9 mouse cellular contexts compared by ENCODE assay signal in genomic region chr15:98181856-98182570, GRCm38 (mm10). TPM values are rescaled to one million over a fixed set of nuclear protein-coding genes. Genes with fewer than 3 reads are reported as not detected.
DNase-seq lines count a peak whose midpoint lies in the region; ATAC-seq lines count a peak whose summit lies in the region.
"Had no signal": no experiment of that assay in that cellular context is flagged by ENCODE, and none has a peak within 500 bp of the region (broad histone marks: within the 10 kb centered on the region; RNA-seq: fewer than 3 reads in every experiment).

No protein-coding gene starts in this region.

- no peaks in the 10 kb centered on the region for H3K9me3 ChIP-seq in hindbrain, embryonic 11.5 days (ENCODE audit: control insufficient read depth, low read length)
- H3K9me3 ChIP-seq in hindbrain, embryonic 10.5 days, result no peaks in the 10 kb centered on the region
- no peaks in the 10 kb centered on the region for H3K9me3 ChIP-seq in midbrain, embryonic 15.5 days
- H3K9me3 ChIP-seq in midbrain, embryonic 10.5 days (replicated peaks), result no peaks in the 10 kb centered on the region
- H3K9me3 ChIP-seq in heart, embryonic 15.5 days (replicated peaks), result no peaks in the 10 kb centered on the region
- H3K9me3 ChIP-seq: G1E had no signal

- H3K27ac ChIP-seq in hindbrain, embryonic 11.5 days (ENCODE audit: low read depth, low read length), result no peak overlapping the region
- no peak overlapping the region for H3K27ac ChIP-seq in hindbrain, embryonic 10.5 days
- no peak overlapping the region; the same call in 1 of the 2 replicates for H3K27ac ChIP-seq in midbrain, embryonic 15.5 days
- H3K27ac ChIP-seq in midbrain, embryonic 10.5 days (replicated peaks), result no peak overlapping the region
- peak overlapping the region; percentile 90; the same call in 1 of the 2 replicates for H3K27ac ChIP-seq in heart, embryonic 15.5 days
- H3K27ac ChIP-seq: macrophage had no signal

- H3K27me3 ChIP-seq in hindbrain, embryonic 11.5 days (ENCODE audit: control insufficient read depth, insufficient read depth, low read length), result no peaks in the 10 kb centered on the region; the same call in 1 of the 2 replicates
- peaks cover 28% of the 10 kb centered on the region for H3K27me3 ChIP-seq in hindbrain, embryonic 10.5 days (ENCODE audit: insufficient read depth, poor library complexity, severe bottlenecking)
- no peaks in the 10 kb centered on the region; the same call in 1 of the 2 replicates for H3K27me3 ChIP-seq in midbrain, embryonic 15.5 days (replicated peaks)
- H3K27me3 ChIP-seq in midbrain, embryonic 10.5 days (ENCODE audit: low read depth, poor library complexity, severe bottlenecking), result peaks cover 18% of the 10 kb centered on the region
- no peaks in the 10 kb centered on the region; the same call in 1 of the 2 replicates for H3K27me3 ChIP-seq in heart, embryonic 15.5 days

- whole genome bisulfite sequencing in hindbrain, embryonic 11.5 days, result 68% methylated on average over 12 of the region's 12 CpGs
- WGBS in hindbrain, embryonic 10.5 days, result 71% methylated on average over 12 of the region's 12 CpGs
- WGBS in midbrain, embryonic 15.5 days, result 72% methylated on average over 12 of the region's 12 CpGs
- 72% methylated on average over 12 of the region's 12 CpGs for WGBS in midbrain, embryonic 10.5 days
- WGBS in heart, embryonic 15.5 days, result 54% methylated on average over 12 of the region's 12 CpGs

- H3K4me3 ChIP-seq in hindbrain, embryonic 11.5 days (ENCODE audit: low read depth, low read length), result no peak overlapping the region
- no peak overlapping the region for H3K4me3 ChIP-seq in hindbrain, embryonic 10.5 days
- H3K4me3 ChIP-seq in midbrain, embryonic 15.5 days, result peak overlapping the region; percentile 63; the same call in 1 of the 2 replicates
- no peak overlapping the region for H3K4me3 ChIP-seq in midbrain, embryonic 10.5 days
- H3K4me3 ChIP-seq in heart, embryonic 15.5 days, result no peak overlapping the region; the same call in 1 of the 2 replicates

- H3K4me2 ChIP-seq in hindbrain, embryonic 11.5 days (replicated peaks; ENCODE audit: low read depth, low read length), result no peak overlapping the region
- peak overlapping the region; percentile 74; the same call in 1 of the 2 replicates for H3K4me2 ChIP-seq in midbrain, embryonic 15.5 days
- peak overlapping the region; percentile 70 for H3K4me2 ChIP-seq in heart, embryonic 15.5 days

- no peaks in the 10 kb centered on the region for H3K4me1 ChIP-seq in hindbrain, embryonic 11.5 days (replicated peaks; ENCODE audit: control insufficient read depth, insufficient read depth, low read length)
- peaks cover 13% of the 10 kb centered on the region for H3K4me1 ChIP-seq in hindbrain, embryonic 10.5 days (replicated peaks)
- H3K4me1 ChIP-seq in midbrain, embryonic 15.5 days, result peaks cover 7% of the 10 kb centered on the region
- H3K4me1 ChIP-seq in midbrain, embryonic 10.5 days, result peaks cover 10% of the 10 kb centered on the region
- H3K4me1 ChIP-seq in heart, embryonic 15.5 days (replicated peaks), result peaks cover 12% of the 10 kb centered on the region

- no peak overlapping the region for H3K9ac ChIP-seq in hindbrain, embryonic 11.5 days (ENCODE audit: low read depth, low read length)
- H3K9ac ChIP-seq in midbrain, embryonic 15.5 days, result no peak overlapping the region
- no peak overlapping the region; the same call in 1 of the 2 replicates for H3K9ac ChIP-seq in heart, embryonic 15.5 days

- DNase-seq in hindbrain, embryonic 11.5 days (ENCODE audit: low spot score), result no peak
- DNase-seq in hindbrain, embryonic 10.5 days (ENCODE audit: low spot score), result no peak
- DNase-seq in midbrain, embryonic 10.5 days (ENCODE audit: low spot score), result no peak
- no peak for DNase-seq in c-Kit-positive CD71-positive TER-119-positive erythroid progenitor cells, embryonic 14.5 days (ENCODE audit: low spot score)
- no peak for DNase-seq in ovary, postnatal 10 days (ENCODE audit: low spot score)

- peak; percentile 6; the same call in 1 of the 2 replicates for ATAC-seq in hindbrain, embryonic 11.5 days (ENCODE audit: low FRiP score)
- ATAC-seq in midbrain, embryonic 15.5 days (replicated peaks), result no peak
- no peak for ATAC-seq in heart, embryonic 15.5 days (replicated peaks; ENCODE audit: insufficient number of reproducible peaks, insufficient read depth, low FRiP score, low read depth)

- H3K36me3 ChIP-seq in hindbrain, embryonic 11.5 days (ENCODE audit: control insufficient read depth, insufficient read depth, low read length), result no peaks in the 10 kb centered on the region
- no peaks in the 10 kb centered on the region for H3K36me3 ChIP-seq in hindbrain, embryonic 10.5 days
- no peaks in the 10 kb centered on the region for H3K36me3 ChIP-seq in midbrain, embryonic 15.5 days (replicated peaks)
- no peaks in the 10 kb centered on the region for H3K36me3 ChIP-seq in midbrain, embryonic 10.5 days
- H3K36me3 ChIP-seq in heart, embryonic 15.5 days, result no peaks in the 10 kb centered on the region
- H3K36me3 ChIP-seq: G1E had no signal

RNA-seq across cellular contexts. Expression of gene Olfr288, which starts 13.3 kb away (rescaled TPM):
- not detected in 2 replicates for polyA plus RNA-seq in hindbrain, embryonic 11.5 days (2014; fragmentation: Nextera tagmentation; extraction: Ambion mirVana)
- not detected in 2 replicates for polyA plus RNA-seq in hindbrain, embryonic 10.5 days (2016; fragmentation: Nextera tagmentation; extraction: Ambion mirVana)
- polyA plus RNA-seq in midbrain, embryonic 15.5 days (2015; fragmentation: Nextera tagmentation; extraction: Ambion mirVana), result not detected in 2 replicates
- not detected in 2 replicates for polyA plus RNA-seq in midbrain, embryonic 10.5 days (2016; fragmentation: Nextera tagmentation; extraction: Ambion mirVana)
- polyA plus RNA-seq in heart, embryonic 15.5 days (2015; fragmentation: Nextera tagmentation; extraction: Ambion mirVana), result not detected in 2 replicates
- polyA plus RNA-seq: G1E, macrophage had no signal

RNA-seq across cellular contexts. Expression of gene Ccdc184, which starts 15.1 kb away (rescaled TPM):
- 13.3 and 15.9 TPM in 2 replicates for polyA plus RNA-seq in hindbrain, embryonic 11.5 days (2014; fragmentation: Nextera tagmentation; extraction: Ambion mirVana)
- polyA plus RNA-seq in hindbrain, embryonic 10.5 days (2016; fragmentation: Nextera tagmentation; extraction: Ambion mirVana), result 5.9 and 12.2 TPM in 2 replicates
- polyA plus RNA-seq in midbrain, embryonic 15.5 days (2015; fragmentation: Nextera tagmentation; extraction: Ambion mirVana), result 113 and 118 TPM in 2 replicates
- 7.3 and 11.2 TPM in 2 replicates for polyA plus RNA-seq in midbrain, embryonic 10.5 days (2016; fragmentation: Nextera tagmentation; extraction: Ambion mirVana)
- 1.6 and 1.7 TPM in 2 replicates for polyA plus RNA-seq in heart, embryonic 15.5 days (2015; fragmentation: Nextera tagmentation; extraction: Ambion mirVana)
- polyA plus RNA-seq: G1E, macrophage had no signal

RNA-seq across cellular contexts. Expression of gene Asb8, which starts 16.6 kb away (rescaled TPM):
- 47.6 and 53.2 TPM in 2 replicates for polyA plus RNA-seq in hindbrain, embryonic 11.5 days (2014; fragmentation: Nextera tagmentation; extraction: Ambion mirVana)
- 39.4 and 48.8 TPM in 2 replicates for polyA plus RNA-seq in hindbrain, embryonic 10.5 days (2016; fragmentation: Nextera tagmentation; extraction: Ambion mirVana)
- polyA plus RNA-seq in midbrain, embryonic 15.5 days (2015; fragmentation: Nextera tagmentation; extraction: Ambion mirVana), result 60.5 and 63.3 TPM in 2 replicates
- polyA plus RNA-seq in midbrain, embryonic 10.5 days (2016; fragmentation: Nextera tagmentation; extraction: Ambion mirVana), result 41.7 and 47.2 TPM in 2 replicates
- polyA plus RNA-seq in heart, embryonic 15.5 days (2015; fragmentation: Nextera tagmentation; extraction: Ambion mirVana), result 77.6 and 78.1 TPM in 2 replicates

RNA-seq across cellular contexts. Expression of gene Gm44579, which starts 38.8 kb away (rescaled TPM):
- not detected in 2 replicates for polyA plus RNA-seq in hindbrain, embryonic 11.5 days (2014; fragmentation: Nextera tagmentation; extraction: Ambion mirVana)
- not detected in 2 replicates for polyA plus RNA-seq in hindbrain, embryonic 10.5 days (2016; fragmentation: Nextera tagmentation; extraction: Ambion mirVana)
- 0.08 TPM in 1 of 2 replicates, not detected in the other for polyA plus RNA-seq in midbrain, embryonic 15.5 days (2015; fragmentation: Nextera tagmentation; extraction: Ambion mirVana)
- not detected in 2 replicates for polyA plus RNA-seq in midbrain, embryonic 10.5 days (2016; fragmentation: Nextera tagmentation; extraction: Ambion mirVana)
- polyA plus RNA-seq in heart, embryonic 15.5 days (2015; fragmentation: Nextera tagmentation; extraction: Ambion mirVana), result not detected in 2 replicates
- polyA plus RNA-seq: G1E, macrophage had no signal

RNA-seq across cellular contexts. Expression of gene Olfr287, which starts 38.8 kb away (rescaled TPM):
- not detected in 2 replicates for polyA plus RNA-seq in hindbrain, embryonic 11.5 days (2014; fragmentation: Nextera tagmentation; extraction: Ambion mirVana)
- not detected in 2 replicates for polyA plus RNA-seq in hindbrain, embryonic 10.5 days (2016; fragmentation: Nextera tagmentation; extraction: Ambion mirVana)
- 0.22 TPM in 1 of 2 replicates, not detected in the other for polyA plus RNA-seq in midbrain, embryonic 15.5 days (2015; fragmentation: Nextera tagmentation; extraction: Ambion mirVana)
- not detected in 2 replicates for polyA plus RNA-seq in midbrain, embryonic 10.5 days (2016; fragmentation: Nextera tagmentation; extraction: Ambion mirVana)
- polyA plus RNA-seq in heart, embryonic 15.5 days (2015; fragmentation: Nextera tagmentation; extraction: Ambion mirVana), result not detected in 2 replicates
- polyA plus RNA-seq: G1E, macrophage had no signal
